Mouse (Mus musculus) lung, postnatal 14 days (tissue): ENCODE results near the gene Slc41a3.

Experiments
- DNase-seq: peaks from one replicate; pipeline ENCODE4 v3.0.0; 2021

Gene Slc41a3

GRCm38 (mm10) chr6:90604533-90605297 lies at the start of gene Slc41a3:
Slc41a3 (plus strand) TSS chr6:90604725.
- DNase-seq, result peak; percentile 94

GRCm38 (mm10) chr6:90556534-90557058 lies 47.9 kb upstream of the Slc41a3 start:
- no peak for DNase-seq

GRCm38 (mm10) chr6:90557077-90557476 lies 47.4 kb upstream of the Slc41a3 start:
- DNase-seq, result no peak

GRCm38 (mm10) chr6:90557829-90558693 lies 46.5 kb upstream of the Slc41a3 start:
- no peak for DNase-seq

- no peak for DNase-seq
Measured at GRCm38 (mm10) chr6:90560390-90561058, 44.0 kb upstream of the Slc41a3 start.

- no peak for DNase-seq
Measured at GRCm38 (mm10) chr6:90561234-90561781, 43.2 kb upstream of the Slc41a3 start.

- DNase-seq, result no peak
Measured at GRCm38 (mm10) chr6:90564240-90564639, 40.3 kb upstream of the Slc41a3 start.

GRCm38 (mm10) chr6:90565357-90566215 lies 38.9 kb upstream of the Slc41a3 start:
- no peak for DNase-seq

GRCm38 (mm10) chr6:90567486-90567885 lies 37.0 kb upstream of the Slc41a3 start:
- DNase-seq, result no peak

GRCm38 (mm10) chr6:90567928-90568327 lies 36.6 kb upstream of the Slc41a3 start:
- no peak for DNase-seq

GRCm38 (mm10) chr6:90568721-90569120 lies 35.8 kb upstream of the Slc41a3 start:
- no peak for DNase-seq

- no peak for DNase-seq
Measured at GRCm38 (mm10) chr6:90569736-90570383, 34.7 kb upstream of the Slc41a3 start.

GRCm38 (mm10) chr6:90570392-90570791 lies 34.1 kb upstream of the Slc41a3 start:
- no peak for DNase-seq

- peak; percentile 86 for DNase-seq
Measured at GRCm38 (mm10) chr6:90575261-90575715, 29.2 kb upstream of the Slc41a3 start.

- no peak for DNase-seq
Measured at GRCm38 (mm10) chr6:90578174-90578573, 26.4 kb upstream of the Slc41a3 start.

GRCm38 (mm10) chr6:90582331-90582730 lies 22.2 kb upstream of the Slc41a3 start:
- no peak for DNase-seq

- no peak for DNase-seq
Measured at GRCm38 (mm10) chr6:90588113-90588512, 16.4 kb upstream of the Slc41a3 start.

GRCm38 (mm10) chr6:90590707-90591106 lies 13.8 kb upstream of the Slc41a3 start:
- DNase-seq, result no peak

- DNase-seq, result no peak
Measured at GRCm38 (mm10) chr6:90594972-90595371, 9.6 kb upstream of the Slc41a3 start.

- no peak for DNase-seq
Measured at GRCm38 (mm10) chr6:90597060-90597459, 7.5 kb upstream of the Slc41a3 start.

GRCm38 (mm10) chr6:90597592-90597991 lies 6.9 kb upstream of the Slc41a3 start:
- no peak for DNase-seq
